Mouse (Mus musculus) embryo, embryonic 10 days (tissue): ENCODE results near the gene Pfkfb3.

ENCODE experiments used
- DNase-seq: peaks from one replicate; pipeline ENCODE4 v3.0.0-alpha.2; 2015; ENCODE audit warnings: low spot score

Gene Pfkfb3

GRCm38 (mm10) chr2:11501301-11502254 is 52.3 kb downstream of the Pfkfb3 start:
- peak; percentile 95 for DNase-seq

GRCm38 (mm10) chr2:11500666-11501065 is 53.2 kb downstream of the Pfkfb3 start:
- DNase-seq: peak; percentile 24

- no peak for DNase-seq
Measured at GRCm38 (mm10) chr2:11496601-11497031, 57.3 kb downstream of the Pfkfb3 start.

GRCm38 (mm10) chr2:11494841-11495255 is 59.0 kb downstream of the Pfkfb3 start:
- DNase-seq: no peak

- no peak for DNase-seq
Measured at GRCm38 (mm10) chr2:11492855-11493254, 61.0 kb downstream of the Pfkfb3 start.

GRCm38 (mm10) chr2:11491471-11491870 is 62.4 kb downstream of the Pfkfb3 start:
- no peak for DNase-seq

GRCm38 (mm10) chr2:11490554-11490953 is 63.3 kb downstream of the Pfkfb3 start:
- DNase-seq: no peak

GRCm38 (mm10) chr2:11483226-11483625 is 70.7 kb downstream of the Pfkfb3 start:
- DNase-seq: no peak

GRCm38 (mm10) chr2:11482364-11482763 is 71.5 kb downstream of the Pfkfb3 start:
- no peak for DNase-seq

- no peak for DNase-seq
Measured at GRCm38 (mm10) chr2:11478960-11479359, 74.9 kb downstream of the Pfkfb3 start.

GRCm38 (mm10) chr2:11475316-11475715 is 78.6 kb downstream of the Pfkfb3 start:
- no peak for DNase-seq

GRCm38 (mm10) chr2:11464661-11465099 is 89.2 kb downstream of the Pfkfb3 start:
- peak; percentile 13 for DNase-seq

GRCm38 (mm10) chr2:11460976-11461375 is 92.9 kb downstream of the Pfkfb3 start:
- no peak for DNase-seq

GRCm38 (mm10) chr2:11458494-11458893 is 95.4 kb downstream of the Pfkfb3 start:
- no peak for DNase-seq

- no peak for DNase-seq
Measured at GRCm38 (mm10) chr2:11457904-11458303, 96.0 kb downstream of the Pfkfb3 start.

- no peak for DNase-seq
Measured at GRCm38 (mm10) chr2:11448711-11449110, 105.2 kb downstream of the Pfkfb3 start.

GRCm38 (mm10) chr2:11447865-11448264 is 106.0 kb downstream of the Pfkfb3 start:
- DNase-seq: no peak

- no peak for DNase-seq
Measured at GRCm38 (mm10) chr2:11445722-11446121, 108.2 kb downstream of the Pfkfb3 start.

GRCm38 (mm10) chr2:11441864-11442263 is 112.0 kb downstream of the Pfkfb3 start:
- no peak for DNase-seq

- DNase-seq: no peak
Measured at GRCm38 (mm10) chr2:11438231-11438954, 115.5 kb downstream of the Pfkfb3 start.

- no peak for DNase-seq
Measured at GRCm38 (mm10) chr2:11436353-11436752, 117.5 kb downstream of the Pfkfb3 start.

- DNase-seq: no peak
Measured at GRCm38 (mm10) chr2:11433353-11433752, 120.5 kb downstream of the Pfkfb3 start.

GRCm38 (mm10) chr2:11429538-11429937 is 124.3 kb downstream of the Pfkfb3 start:
- peak; percentile 68 for DNase-seq
